Mouse (Mus musculus): ENCODE data around the gene Ppp1r1b. TPM values are rescaled to one million over a fixed set of nuclear protein-coding genes. Genes with fewer than 3 reads are reported as not detected.

Ppp1r1b gene
- polyA plus RNA-seq, 1 experiment from 2014 or later, result 2.9 TPM

DNA sequence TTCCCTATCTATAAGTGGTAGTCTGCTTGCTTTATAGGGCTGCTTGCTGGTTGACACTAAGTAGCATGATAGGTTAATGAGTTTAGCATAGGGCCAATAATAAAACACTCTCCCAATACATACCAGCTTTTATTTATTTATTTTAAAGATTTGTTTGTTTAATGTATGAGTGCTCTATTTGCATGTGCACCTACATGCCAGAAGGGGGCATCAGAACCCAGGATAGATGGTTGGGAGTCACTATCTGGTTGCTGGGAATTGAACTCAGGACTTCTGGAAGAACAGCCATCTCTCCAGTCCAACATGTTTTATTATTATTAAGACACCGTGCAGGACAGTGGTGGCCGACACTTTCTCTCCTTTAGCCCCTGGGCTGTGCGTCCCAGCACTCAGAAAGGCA is 16.0 kb upstream of the Ppp1r1b start:
- H3K9me3 ChIP-seq (replicated peaks; ENCODE audit: control insufficient read depth, low read length, poor library complexity, severe bottlenecking), result no peaks in the 10 kb centered on the region
- peaks cover 26% of the 10 kb centered on the region for H3K4me1 ChIP-seq (ENCODE audit: control insufficient read depth, insufficient read depth, low read length)
- no peaks in the 10 kb centered on the region for H3K36me3 ChIP-seq (ENCODE audit: control insufficient read depth, insufficient read depth, low read length)
- H3K27ac ChIP-seq (ENCODE audit: low read length), result no peak overlapping the region
- H3K4me2 ChIP-seq (ENCODE audit: low read length), result no peak overlapping the region
- ATAC-seq, result no peak
- H3K4me3 ChIP-seq (ENCODE audit: low read depth, low read length), result no peak overlapping the region
- WGBS, result 87% methylated on average over 3 of the region's 3 CpGs
- H3K9ac ChIP-seq (ENCODE audit: low read depth, low read length), result no peak overlapping the region
- H3K27me3 ChIP-seq (ENCODE audit: control insufficient read depth, insufficient read depth, low read depth, low read length), result peaks cover 78% of the 10 kb centered on the region

DNA sequence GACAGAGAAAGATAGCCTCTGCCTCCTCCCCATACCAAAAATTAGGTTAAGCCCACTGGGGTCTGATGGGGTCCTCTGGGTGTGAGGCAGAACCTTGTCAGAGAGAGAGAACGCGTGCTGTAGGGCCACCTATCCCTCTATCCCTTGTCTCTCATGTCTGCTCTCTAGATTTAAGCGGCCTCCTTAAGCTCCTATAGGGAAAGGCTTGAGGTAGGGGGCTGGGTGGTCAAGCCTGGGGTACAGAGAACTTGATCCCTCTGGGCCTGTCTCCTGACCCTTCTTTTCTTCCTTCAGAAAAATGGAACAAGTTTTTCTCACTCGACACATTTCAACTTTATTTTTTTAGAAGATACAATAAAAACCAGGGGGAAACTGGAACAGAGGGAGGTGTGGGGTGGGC is 15.4 kb upstream of the Ppp1r1b start:
- Histone ChIP-seq H3K4me3 (ENCODE audit: low read depth, low read length) (no peak overlapping the region), H3K27ac (ENCODE audit: low read length) (no peak overlapping the region), H3K9me3 (replicated peaks; ENCODE audit: control insufficient read depth, low read length, poor library complexity, severe bottlenecking) (no peaks in the 10 kb centered on the region), H3K9ac (ENCODE audit: low read depth, low read length) (no peak overlapping the region), H3K4me1 (ENCODE audit: control insufficient read depth, insufficient read depth, low read length) (peaks cover 19% of the 10 kb centered on the region), H3K27me3 (ENCODE audit: control insufficient read depth, insufficient read depth, low read depth, low read length) (peaks cover 78% of the 10 kb centered on the region), H3K36me3 (ENCODE audit: control insufficient read depth, insufficient read depth, low read length) (no peaks in the 10 kb centered on the region), H3K4me2 (ENCODE audit: low read length) (no peak overlapping the region)
- no peak for ATAC-seq
- WGBS, result 75% methylated on average over 4 of the region's 4 CpGs

DNA sequence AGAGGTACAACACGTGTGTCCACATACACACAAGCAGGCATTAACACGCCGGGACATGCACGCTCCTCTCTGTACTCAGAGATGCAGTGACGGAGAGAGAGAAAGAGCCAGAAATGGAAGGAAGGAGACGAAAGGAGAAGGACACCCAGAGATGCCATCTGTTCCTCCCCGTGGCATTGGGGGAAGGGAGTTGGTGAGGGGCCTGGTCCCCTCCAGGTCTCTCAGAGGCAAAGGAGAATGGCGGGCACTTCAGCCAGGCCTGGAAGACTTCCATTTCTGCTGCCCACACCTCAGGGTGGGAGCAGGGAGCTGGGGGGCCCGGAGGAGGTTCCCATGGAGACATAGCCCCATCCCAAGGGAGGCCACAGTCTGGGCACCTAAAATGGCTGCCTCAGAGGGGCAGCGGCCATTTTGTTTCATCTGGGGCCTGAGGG is 14.9 kb upstream of the Ppp1r1b start:
- Histone ChIP-seq H3K4me3 (ENCODE audit: low read depth, low read length) (no peak overlapping the region), H3K9ac (ENCODE audit: low read depth, low read length) (no peak overlapping the region), H3K4me2 (ENCODE audit: low read length) (no peak overlapping the region), H3K4me1 (ENCODE audit: control insufficient read depth, insufficient read depth, low read length) (peaks cover 15% of the 10 kb centered on the region), H3K36me3 (ENCODE audit: control insufficient read depth, insufficient read depth, low read length) (no peaks in the 10 kb centered on the region), H3K9me3 (replicated peaks; ENCODE audit: control insufficient read depth, low read length, poor library complexity, severe bottlenecking) (no peaks in the 10 kb centered on the region), H3K27ac (ENCODE audit: low read length) (no peak overlapping the region), H3K27me3 (ENCODE audit: control insufficient read depth, insufficient read depth, low read depth, low read length) (peaks cover 78% of the 10 kb centered on the region)
- 66% methylated on average over 10 of the region's 10 CpGs for WGBS
- ATAC-seq, result no peak

DNA sequence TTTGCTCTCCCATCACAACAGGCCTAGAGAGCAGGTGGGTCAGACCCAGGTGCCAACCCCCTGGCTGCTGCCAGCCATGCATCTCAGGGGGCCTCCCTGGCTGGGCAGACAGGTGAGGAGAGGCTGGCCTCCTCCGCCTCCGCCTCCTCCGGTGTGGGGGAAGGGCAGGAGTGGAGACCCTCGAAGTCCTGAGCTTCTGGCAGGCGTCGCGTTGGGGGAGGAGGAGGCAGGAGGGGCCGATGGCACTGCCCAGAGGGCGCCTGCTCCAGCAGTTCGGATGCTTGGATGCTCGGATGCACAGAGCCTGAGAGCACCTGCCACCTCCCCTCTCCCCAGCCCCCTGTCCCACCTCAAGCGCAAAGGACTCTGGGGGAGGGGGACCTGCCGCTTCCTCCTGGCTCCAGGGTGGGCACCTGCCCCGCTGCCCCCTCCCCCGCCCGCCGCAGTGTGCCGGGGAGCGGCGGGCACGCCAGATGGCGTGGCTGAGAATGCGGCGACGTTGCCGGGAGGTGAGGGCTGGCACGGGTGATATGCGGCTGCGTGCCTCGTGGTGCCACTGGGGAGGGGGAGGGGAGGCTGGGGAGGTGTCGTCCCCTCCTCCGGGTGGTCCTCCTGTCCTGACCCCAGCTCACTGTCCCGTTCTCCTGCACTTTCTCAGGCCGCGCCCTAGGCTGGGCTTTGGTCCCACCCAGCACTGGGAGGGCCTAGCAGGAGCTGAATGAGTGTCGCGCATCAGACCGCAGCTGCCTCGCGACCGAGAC is 14.0 kb upstream of the Ppp1r1b start:
- Histone ChIP-seq H3K9ac (ENCODE audit: low read depth, low read length) (peak overlapping the region; percentile 61), H3K4me3 (ENCODE audit: low read depth, low read length) (peak overlapping the region; percentile 38), H3K27me3 (ENCODE audit: control insufficient read depth, insufficient read depth, low read depth, low read length) (peaks cover 82% of the 10 kb centered on the region), H3K36me3 (ENCODE audit: control insufficient read depth, insufficient read depth, low read length) (no peaks in the 10 kb centered on the region), H3K4me1 (ENCODE audit: control insufficient read depth, insufficient read depth, low read length) (peaks cover 9% of the 10 kb centered on the region), H3K9me3 (replicated peaks; ENCODE audit: control insufficient read depth, low read length, poor library complexity, severe bottlenecking) (no peaks in the 10 kb centered on the region), H3K27ac (ENCODE audit: low read length) (no peak overlapping the region; the same call in 1 of the 2 replicates), H3K4me2 (ENCODE audit: low read length) (peak overlapping the region; percentile 76)
- 3% methylated on average over 28 of the region's 41 CpGs for WGBS
- peak; percentile 21; the same call in 1 of the 2 replicates for ATAC-seq

DNA sequence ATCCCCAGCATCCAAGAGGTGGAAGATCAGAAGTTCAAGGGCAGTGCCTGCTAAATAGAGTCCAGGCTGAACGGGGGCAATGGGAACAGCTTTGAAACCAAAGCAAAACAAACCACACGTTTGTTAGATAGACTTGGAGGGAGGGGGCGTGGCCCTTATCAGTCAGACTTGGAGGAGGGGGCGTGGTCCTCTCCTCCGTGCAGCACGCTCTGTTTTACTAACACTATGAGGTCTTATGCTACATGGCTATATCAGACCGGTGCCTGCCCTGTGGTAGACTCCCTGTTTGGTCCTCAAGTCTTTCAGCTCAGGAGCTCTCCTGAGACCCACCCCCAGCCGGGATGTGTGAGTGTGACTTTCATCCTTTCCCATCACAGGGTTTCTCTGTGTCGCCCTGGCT is 13.0 kb upstream of the Ppp1r1b start:
- ATAC-seq, result no peak
- no peak overlapping the region for H3K4me2 ChIP-seq (ENCODE audit: low read length)
- no peak overlapping the region for H3K9ac ChIP-seq (ENCODE audit: low read depth, low read length)
- no peaks in the 10 kb centered on the region for H3K36me3 ChIP-seq (ENCODE audit: control insufficient read depth, insufficient read depth, low read length)
- H3K4me3 ChIP-seq (ENCODE audit: low read depth, low read length), result no peak overlapping the region
- peaks cover 85% of the 10 kb centered on the region for H3K27me3 ChIP-seq (ENCODE audit: control insufficient read depth, insufficient read depth, low read depth, low read length)
- 9% methylated on average over 9 of the region's 9 CpGs for WGBS
- H3K9me3 ChIP-seq (replicated peaks; ENCODE audit: control insufficient read depth, low read length, poor library complexity, severe bottlenecking), result no peaks in the 10 kb centered on the region
- H3K4me1 ChIP-seq (ENCODE audit: control insufficient read depth, insufficient read depth, low read length), result peaks cover 14% of the 10 kb centered on the region
- H3K27ac ChIP-seq (ENCODE audit: low read length), result no peak overlapping the region

DNA sequence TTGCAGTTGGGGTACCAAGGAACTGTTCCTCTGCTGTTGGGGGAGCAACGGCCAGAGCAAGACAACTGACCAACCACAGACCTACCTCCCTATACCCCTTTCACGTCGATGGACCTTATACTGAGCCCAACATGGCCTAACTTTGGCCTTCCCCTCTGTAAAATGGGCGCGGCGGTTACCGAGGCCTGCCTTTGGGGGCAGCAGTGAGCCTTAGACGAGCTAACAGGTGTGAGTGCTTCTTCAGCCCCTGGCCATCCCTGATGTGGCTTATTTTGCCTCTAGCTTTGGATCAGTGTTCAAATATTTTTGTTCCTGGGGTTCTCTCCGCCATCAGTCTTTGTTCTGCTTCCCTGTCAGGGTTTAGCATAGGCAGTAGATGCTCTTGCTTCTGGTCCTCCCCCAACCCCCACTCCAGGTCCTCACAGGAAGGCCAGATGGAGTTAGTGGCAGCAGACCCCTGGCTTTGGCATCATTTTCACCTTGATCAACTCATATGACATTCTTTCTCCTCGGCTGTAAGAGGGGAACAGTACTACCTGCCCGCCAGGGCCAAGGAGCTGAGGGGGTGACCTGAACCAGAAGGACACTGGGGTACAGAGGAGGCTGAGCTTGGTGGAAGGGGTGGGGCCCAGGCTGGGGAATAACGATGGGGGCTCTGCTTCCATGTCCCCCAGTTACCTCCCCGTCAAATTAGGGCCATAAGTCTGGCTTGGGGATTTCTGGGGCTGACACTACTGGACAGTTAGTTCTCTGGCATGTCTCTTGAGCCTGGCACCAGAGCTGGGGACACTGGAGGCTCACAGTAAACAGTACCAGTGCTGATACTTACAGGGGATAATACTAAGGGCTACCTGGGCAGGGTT is 11.7 kb upstream of the Ppp1r1b start:
- Histone ChIP-seq H3K9me3 (replicated peaks; ENCODE audit: control insufficient read depth, low read length, poor library complexity, severe bottlenecking) (no peaks in the 10 kb centered on the region), H3K27me3 (ENCODE audit: control insufficient read depth, insufficient read depth, low read depth, low read length) (peaks cover 79% of the 10 kb centered on the region), H3K4me2 (ENCODE audit: low read length) (no peak overlapping the region), H3K4me1 (ENCODE audit: control insufficient read depth, insufficient read depth, low read length) (peaks cover 14% of the 10 kb centered on the region), H3K4me3 (ENCODE audit: low read depth, low read length) (no peak overlapping the region), H3K36me3 (ENCODE audit: control insufficient read depth, insufficient read depth, low read length) (no peaks in the 10 kb centered on the region), H3K9ac (ENCODE audit: low read depth, low read length) (no peak overlapping the region), H3K27ac (ENCODE audit: low read length) (no peak overlapping the region)
- no peak for ATAC-seq
- WGBS, result 22% methylated on average over 13 of the region's 13 CpGs

DNA sequence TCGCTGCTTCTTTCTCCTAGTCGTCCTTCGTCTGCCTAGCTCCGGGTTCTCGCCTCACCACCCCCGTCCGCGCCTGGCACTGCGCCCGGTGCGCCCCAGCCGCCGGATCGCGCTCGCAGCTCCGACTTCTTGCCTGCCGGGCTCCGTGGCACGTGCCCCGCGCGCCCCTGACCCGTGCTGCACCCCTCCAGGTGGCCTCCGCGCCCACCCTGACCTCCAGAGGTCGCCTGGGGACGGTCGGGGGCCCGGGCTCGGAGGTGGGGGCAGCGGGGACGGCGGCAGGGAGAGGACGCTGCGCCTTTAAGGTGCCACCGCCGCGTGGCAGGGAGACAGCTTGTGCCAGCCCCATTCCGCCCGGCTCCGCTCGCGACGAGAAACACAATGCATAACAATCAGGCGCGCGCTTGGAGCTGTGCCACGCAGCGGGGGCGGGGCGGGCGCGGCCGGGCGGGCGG is 9.7 kb upstream of the Ppp1r1b start:
- no peaks in the 10 kb centered on the region for H3K36me3 ChIP-seq (ENCODE audit: control insufficient read depth, insufficient read depth, low read length)
- H3K4me3 ChIP-seq (ENCODE audit: low read depth, low read length), result peak overlapping the region; percentile 62
- peak overlapping the region; percentile 81 for H3K27ac ChIP-seq (ENCODE audit: low read length)
- no peaks in the 10 kb centered on the region for H3K9me3 ChIP-seq (replicated peaks; ENCODE audit: control insufficient read depth, low read length, poor library complexity, severe bottlenecking)
- WGBS, result under 1% methylated on average over 46 of the region's 57 CpGs
- peak overlapping the region; percentile 98 for H3K4me2 ChIP-seq (ENCODE audit: low read length)
- peaks cover 14% of the 10 kb centered on the region for H3K4me1 ChIP-seq (ENCODE audit: control insufficient read depth, insufficient read depth, low read length)
- peak overlapping the region; percentile 66 for H3K9ac ChIP-seq (ENCODE audit: low read depth, low read length)
- H3K27me3 ChIP-seq (ENCODE audit: control insufficient read depth, insufficient read depth, low read depth, low read length), result peaks cover 69% of the 10 kb centered on the region
- no peak for ATAC-seq

DNA sequence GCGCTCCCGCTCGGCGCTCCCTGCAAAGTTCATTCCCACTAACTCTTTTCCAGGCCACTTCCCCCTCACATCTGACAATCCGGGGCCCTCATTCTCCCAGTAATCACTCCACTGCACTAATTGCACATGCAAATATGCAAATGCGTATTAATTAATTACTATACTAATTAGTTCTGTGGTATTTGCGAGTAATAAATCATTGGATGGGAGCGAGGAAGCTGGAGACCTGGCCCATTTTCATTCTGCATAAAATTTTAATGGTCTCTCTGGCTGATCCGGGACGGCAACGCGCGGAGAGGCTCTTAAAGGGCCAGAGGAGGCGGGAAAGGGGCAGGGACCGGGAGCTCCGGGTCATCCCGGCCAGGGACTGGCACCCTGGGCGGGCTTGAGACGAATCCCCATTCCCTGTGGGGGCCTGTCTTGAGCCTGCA is 9.1 kb upstream of the Ppp1r1b start:
- peaks cover 12% of the 10 kb centered on the region for H3K4me1 ChIP-seq (ENCODE audit: control insufficient read depth, insufficient read depth, low read length)
- peak overlapping the region; percentile 62 for H3K4me3 ChIP-seq (ENCODE audit: low read depth, low read length)
- peaks cover 64% of the 10 kb centered on the region for H3K27me3 ChIP-seq (ENCODE audit: control insufficient read depth, insufficient read depth, low read depth, low read length)
- H3K9me3 ChIP-seq (replicated peaks; ENCODE audit: control insufficient read depth, low read length, poor library complexity, severe bottlenecking), result no peaks in the 10 kb centered on the region
- H3K27ac ChIP-seq (ENCODE audit: low read length), result peak overlapping the region; percentile 81
- H3K4me2 ChIP-seq (ENCODE audit: low read length), result peak overlapping the region; percentile 98
- WGBS, result 0% methylated on average over 19 of the region's 19 CpGs
- H3K36me3 ChIP-seq (ENCODE audit: control insufficient read depth, insufficient read depth, low read length), result no peaks in the 10 kb centered on the region
- ATAC-seq, result no peak
- peak overlapping the region; percentile 66 for H3K9ac ChIP-seq (ENCODE audit: low read depth, low read length)

All from midbrain, embryonic 16.5 days (tissue).